Mouse (Mus musculus) forebrain, embryonic 15.5 days (tissue): ENCODE results near the gene Tead4. TPM values are rescaled to one million over a fixed set of nuclear protein-coding genes. Genes with fewer than 3 reads are reported as not detected.
"Not testable (repeated sequence)": the region's sequence is repeated elsewhere in the genome, so short reads cannot be mapped to it uniquely, and the experiment has no call there.

Source experiments
- ATAC-seq: fragments of 200-750 bp; cut with Nextera tagmentation; replicated peaks from 2 replicates; pipeline ENCODE4 v1.8.0; 2017; ENCODE audit warnings: mild to moderate bottlenecking, moderate TSS enrichment, moderate library complexity
- H3K27ac ChIP-seq: fragments of 300-500 bp; sonication (generic); replicated peaks from 2 replicates; pipeline ENCODE4 v1.5.1; 2015; ENCODE audit warnings: mild to moderate bottlenecking, inconsistent platforms
- H3K27me3 ChIP-seq: fragments of 300-500 bp; sonication (generic); 2 replicates; pipeline ENCODE4 v1.6.1; 2015; ENCODE audit warnings: inconsistent platforms
- H3K36me3 ChIP-seq: fragments of 300-500 bp; sonication (generic); 2 replicates; pipeline ENCODE4 v1.6.1; 2015; ENCODE audit warnings: mild to moderate bottlenecking, inconsistent platforms
- H3K4me1 ChIP-seq: fragments of 300-500 bp; sonication (generic); 2 replicates; pipeline ENCODE4 v1.6.1; 2015; ENCODE audit warnings: inconsistent platforms
- H3K4me2 ChIP-seq: fragments of 300-500 bp; sonication (generic); replicated peaks from 2 replicates; pipeline ENCODE4 v1.6.1; 2015; ENCODE audit warnings: mild to moderate bottlenecking, inconsistent platforms
- H3K4me3 ChIP-seq: fragments of 300-500 bp; sonication (generic); 2 replicates; pipeline ENCODE4 v1.5.1; 2015; ENCODE audit warnings: mild to moderate bottlenecking, inconsistent platforms
- H3K9ac ChIP-seq: fragments of 300-500 bp; sonication (generic); replicated peaks from 2 replicates; pipeline ENCODE4 v1.6.1; 2015; ENCODE audit warnings: mild to moderate bottlenecking, inconsistent platforms
- H3K9me3 ChIP-seq: fragments of 300-500 bp; sonication (generic); 2 replicates; pipeline ENCODE4 v1.6.1; 2016; ENCODE audit warnings: inconsistent platforms
- WGBS: fragments of 180-500 bp; shearing (Covaris S2); methylation state at CpG from one replicate; pipeline ENCODE4 v1.1.7; 2015; ENCODE audit warnings: mixed read lengths; 5-methylcytosine and 5-hydroxymethylcytosine counted together
- polyA plus RNA-seq: library from polyadenylated mRNA; unstranded; fragments of >200 nt; fragmentation: Nextera tagmentation; extraction: Ambion mirVana; gene quantifications from 2 replicates; pipeline ENCODE4 v1.2.1, GENCODE M21; 2015

The Tead4 gene
- polyA plus RNA-seq, 1 experiment from 2014 or later, result 0.51 TPM

DNA sequence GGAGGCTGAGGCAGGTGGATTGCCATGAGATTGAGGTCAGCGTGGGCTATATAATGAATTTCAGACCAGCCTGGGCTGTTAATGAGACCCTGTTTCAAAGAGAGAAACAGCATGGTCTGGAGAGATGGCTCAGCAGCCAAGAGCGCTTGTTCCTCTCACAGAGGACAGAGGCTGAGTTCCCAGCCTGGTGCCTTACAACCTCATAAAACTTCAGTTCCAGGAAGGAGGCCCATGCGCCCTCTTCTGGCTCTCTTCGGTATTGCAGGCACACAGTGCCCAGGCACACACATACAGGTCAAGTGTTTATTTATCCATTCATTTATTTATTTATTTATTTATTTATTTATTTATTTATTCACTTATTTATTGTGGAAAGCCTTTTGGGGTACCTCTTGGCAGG lies 7.7 kb upstream of the Tead4 start:
- Histone ChIP-seq H3K9ac (no peak overlapping the region), H3K4me2 (no peak overlapping the region), H3K27me3 (no peaks in the 10 kb centered on the region), H3K36me3 (no peaks in the 10 kb centered on the region), H3K9me3 (no peaks in the 10 kb centered on the region), H3K4me3 (no peak overlapping the region), H3K4me1 (no peaks in the 10 kb centered on the region), H3K27ac (no peak overlapping the region)
- peak; percentile 43; the same call in 1 of the 2 replicates for ATAC-seq
- 28% methylated on average over 4 of the region's 4 CpGs for WGBS

DNA sequence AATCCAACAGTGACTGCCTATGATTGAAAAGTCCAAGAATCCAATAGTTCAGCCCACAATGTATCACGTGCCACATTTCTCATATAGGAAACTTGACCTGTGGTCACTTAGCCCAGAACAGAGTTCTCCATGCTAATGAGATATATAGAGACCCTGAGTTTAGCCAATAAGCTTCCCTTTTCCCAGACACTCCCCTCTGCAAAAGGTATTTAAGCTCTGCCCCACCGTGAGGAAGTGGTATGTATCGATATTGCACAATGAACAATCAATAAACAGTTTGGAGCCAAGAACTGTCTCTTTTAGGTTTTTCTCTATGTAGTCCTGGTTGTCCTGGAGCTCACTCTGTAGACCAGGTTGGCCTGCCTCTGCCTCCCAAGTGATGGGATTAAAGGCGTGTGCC lies 4.2 kb upstream of the Tead4 start:
- Histone ChIP-seq H3K36me3 (no peaks in the 10 kb centered on the region), H3K4me1 (peaks cover 12% of the 10 kb centered on the region), H3K27ac (no peak overlapping the region), H3K4me3 (no peak overlapping the region), H3K9ac (no peak overlapping the region), H3K27me3 (peaks cover 24% of the 10 kb centered on the region), H3K9me3 (no peaks in the 10 kb centered on the region), H3K4me2 (no peak overlapping the region)
- 78% methylated on average over 4 of the region's 4 CpGs for WGBS
- ATAC-seq, result no peak

DNA sequence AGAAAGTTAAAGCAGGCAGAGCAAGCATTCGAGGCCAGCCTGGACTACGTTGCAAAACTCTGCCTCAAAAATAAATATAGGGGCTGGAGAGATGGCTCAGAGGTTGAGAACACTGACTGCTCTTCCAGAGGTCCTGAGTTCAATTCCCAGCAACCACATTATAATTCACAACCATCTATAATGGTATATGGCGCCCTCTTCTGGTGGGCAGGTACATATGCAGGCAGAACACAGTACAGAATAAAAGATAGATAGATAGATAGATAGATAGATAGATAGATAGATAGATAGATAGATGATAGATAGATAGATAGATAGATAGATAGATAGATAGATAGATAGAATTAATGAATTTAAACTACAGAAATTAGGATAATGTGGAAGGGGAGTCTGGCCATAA lies 2.0 kb upstream of the Tead4 start:
- not testable (repeated sequence) for H3K4me3 ChIP-seq, H3K27ac ChIP-seq, ATAC-seq, H3K9me3 ChIP-seq, H3K4me2 ChIP-seq, H3K9ac ChIP-seq, H3K36me3 ChIP-seq
- Histone ChIP-seq H3K4me1 (peaks cover 19% of the 10 kb centered on the region), H3K27me3 (peaks cover 46% of the 10 kb centered on the region)
- WGBS, result 75% methylated on average over 3 of the region's 3 CpGs

DNA sequence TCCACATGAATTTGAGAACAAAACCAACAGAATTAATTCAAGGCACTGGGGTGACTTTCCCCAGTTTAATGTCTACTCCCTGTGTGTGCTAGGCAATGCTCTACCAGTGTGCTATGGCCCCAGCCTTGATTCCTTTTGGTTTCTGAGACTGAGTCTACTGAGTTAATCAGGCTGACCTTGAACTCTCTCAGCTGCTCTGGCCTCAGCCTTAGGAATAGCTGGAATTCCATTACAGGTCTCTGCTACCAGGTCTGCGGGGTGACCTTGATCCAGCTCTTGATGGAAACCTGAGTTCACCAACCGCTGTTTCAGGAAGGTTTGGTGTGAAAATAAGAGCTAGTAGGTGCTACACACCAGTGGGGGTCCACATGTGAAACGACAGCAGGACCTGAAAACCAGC lies 1.3 kb upstream of the Tead4 start:
- H3K9ac ChIP-seq, result no peak overlapping the region
- no peak for ATAC-seq
- H3K4me2 ChIP-seq, result no peak overlapping the region
- H3K27ac ChIP-seq, result no peak overlapping the region
- H3K27me3 ChIP-seq, result peaks cover 52% of the 10 kb centered on the region
- 87% methylated on average over 3 of the region's 3 CpGs for WGBS
- H3K36me3 ChIP-seq, result no peaks in the 10 kb centered on the region
- H3K4me3 ChIP-seq, result no peak overlapping the region
- peaks cover 23% of the 10 kb centered on the region for H3K4me1 ChIP-seq
- no peaks in the 10 kb centered on the region for H3K9me3 ChIP-seq

DNA sequence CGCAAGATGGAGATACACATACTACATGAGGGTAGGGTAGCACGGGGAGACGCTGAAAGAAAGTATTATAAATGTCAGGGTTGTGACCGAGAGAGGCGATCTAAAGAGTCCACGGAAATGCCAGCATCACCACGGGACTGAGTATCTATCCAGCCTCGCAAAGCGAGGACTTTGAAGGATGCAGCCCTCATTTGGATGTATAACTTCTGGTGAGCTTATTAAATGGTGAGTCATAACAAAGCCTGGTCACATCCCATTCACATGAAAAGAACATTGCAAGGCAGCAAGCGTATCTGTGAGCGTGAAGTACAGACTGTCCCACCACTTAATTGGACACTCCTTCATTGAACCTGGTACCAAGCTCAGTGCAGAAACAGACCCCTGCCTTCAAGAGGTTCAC lies 835 bp upstream of the Tead4 start:
- WGBS, result 44% methylated on average over 11 of the region's 11 CpGs
- 0 out of 2 replicates have a peak overlapping the region, but pooled peaks have one; percentile 97 for H3K4me2 ChIP-seq
- no peak overlapping the region for H3K27ac ChIP-seq
- peaks cover 27% of the 10 kb centered on the region for H3K4me1 ChIP-seq
- no peak overlapping the region for H3K9ac ChIP-seq
- no peaks in the 10 kb centered on the region for H3K36me3 ChIP-seq
- no peak for ATAC-seq
- no peaks in the 10 kb centered on the region for H3K9me3 ChIP-seq
- H3K27me3 ChIP-seq, result peaks cover 52% of the 10 kb centered on the region
- H3K4me3 ChIP-seq, result peak overlapping the region; percentile 52; the same call in 1 of the 2 replicates

DNA sequence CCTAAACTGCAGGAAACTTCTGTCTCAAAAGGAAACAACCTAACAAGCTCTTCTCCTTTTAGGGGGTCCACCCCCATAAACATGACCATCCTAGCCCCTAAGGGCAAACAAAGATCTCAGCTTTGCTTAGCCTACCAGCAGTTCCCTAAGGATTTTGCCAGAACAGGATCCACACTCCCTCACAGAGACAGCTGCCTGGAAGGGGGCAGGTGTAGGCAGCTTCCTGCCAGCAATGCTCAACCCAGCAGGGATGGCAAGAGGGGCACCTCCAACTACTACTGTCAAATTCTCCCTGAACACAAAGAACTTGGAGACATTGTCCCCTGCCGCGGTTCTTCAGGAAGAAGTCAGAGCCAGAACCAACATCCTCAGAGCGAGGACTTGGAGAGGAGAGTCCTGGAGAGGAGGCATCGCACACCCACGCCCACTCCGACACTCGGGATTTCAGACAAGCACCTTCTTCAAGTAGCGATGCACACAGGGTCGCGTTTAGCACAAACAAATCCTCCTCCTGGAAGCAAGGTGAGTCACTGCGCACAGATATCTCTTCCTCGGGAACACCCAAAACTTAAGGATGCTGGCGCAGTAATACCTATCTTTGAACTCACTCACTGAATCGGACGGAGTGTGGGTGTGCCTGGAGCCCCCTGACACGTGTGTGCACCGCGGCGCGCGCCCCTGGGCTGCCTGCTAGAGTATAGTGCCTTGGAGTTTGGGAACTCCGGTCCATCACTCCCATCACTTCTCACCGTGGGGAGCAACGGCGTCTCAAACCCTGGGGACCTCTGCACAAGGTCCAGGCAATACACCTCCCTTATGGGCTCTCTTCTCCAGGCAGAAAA lies 1.1 kb downstream of the Tead4 start:
- peak overlapping the region; percentile 97 for H3K4me2 ChIP-seq
- no peak overlapping the region for H3K27ac ChIP-seq
- no peaks in the 10 kb centered on the region for H3K36me3 ChIP-seq
- ATAC-seq, result peak; percentile 36; the same call in 1 of the 2 replicates
- peak overlapping the region; percentile 45 for H3K9ac ChIP-seq
- H3K4me3 ChIP-seq, result peak overlapping the region; percentile 52
- WGBS, result 1% methylated on average over 25 of the region's 25 CpGs
- H3K4me1 ChIP-seq, result peaks cover 34% of the 10 kb centered on the region
- peaks cover 52% of the 10 kb centered on the region for H3K27me3 ChIP-seq
- no peaks in the 10 kb centered on the region for H3K9me3 ChIP-seq

DNA sequence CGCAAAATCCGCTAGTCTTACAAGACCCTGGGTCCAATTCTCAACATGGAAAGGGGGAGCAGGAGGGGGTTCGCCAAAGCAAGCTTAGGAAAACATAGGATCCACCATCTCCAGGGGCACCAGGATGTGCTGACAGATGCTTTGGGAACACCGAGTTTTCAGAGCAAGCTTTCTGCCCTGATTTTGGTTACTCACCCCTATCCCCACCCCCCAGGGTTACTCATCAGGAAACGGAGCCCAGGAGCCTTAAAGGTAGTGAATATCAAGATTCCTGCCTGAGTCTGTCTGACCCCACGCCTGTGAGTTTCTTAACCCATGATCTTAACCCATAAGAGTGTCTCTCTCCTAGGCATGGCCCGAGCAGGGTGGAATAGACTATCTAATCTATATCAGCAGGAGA lies 2.4 kb downstream of the Tead4 start:
- Histone ChIP-seq H3K9me3 (no peaks in the 10 kb centered on the region), H3K27me3 (peaks cover 52% of the 10 kb centered on the region), H3K4me3 (no peak overlapping the region), H3K9ac (no peak overlapping the region), H3K4me1 (peaks cover 34% of the 10 kb centered on the region), H3K4me2 (no peak overlapping the region), H3K36me3 (no peaks in the 10 kb centered on the region), H3K27ac (no peak overlapping the region)
- no peak for ATAC-seq
- WGBS, result 60% methylated on average over 7 of the region's 7 CpGs

DNA sequence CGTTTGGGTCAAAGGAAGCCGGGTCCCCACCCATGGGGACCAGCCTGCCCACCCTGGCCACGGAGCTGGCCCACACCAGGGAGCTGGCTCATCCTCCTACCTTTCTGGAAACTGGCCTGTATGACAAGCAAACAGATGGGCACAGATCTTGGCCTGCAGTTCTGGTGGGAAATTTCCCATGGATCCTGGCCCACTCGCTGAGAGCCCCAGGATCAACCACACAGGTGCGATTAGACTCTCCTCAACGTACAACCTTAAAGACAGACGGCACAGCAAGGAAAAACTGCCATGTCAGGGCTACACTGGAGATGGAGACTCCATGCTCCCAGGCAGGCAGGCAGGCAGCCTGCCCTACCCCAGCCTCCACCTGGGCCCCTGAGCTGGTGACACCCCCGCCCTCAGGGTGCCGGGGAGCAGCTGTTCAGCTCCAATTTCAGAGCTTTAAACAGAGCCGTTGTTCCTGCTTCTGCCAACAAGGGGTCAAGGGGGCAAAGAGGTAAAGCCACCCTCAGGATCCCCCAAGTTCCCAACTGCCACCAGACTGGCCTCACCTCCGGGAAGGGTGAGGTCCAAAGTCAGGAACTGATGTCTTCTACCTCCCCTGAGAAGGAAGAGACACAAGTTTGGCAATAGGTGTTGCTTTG lies 3.8 kb downstream of the Tead4 start:
- H3K27ac ChIP-seq, result no peak overlapping the region
- ATAC-seq, result no peak; the same call in 1 of the 2 replicates
- no peaks in the 10 kb centered on the region for H3K9me3 ChIP-seq
- H3K9ac ChIP-seq, result no peak overlapping the region
- H3K4me2 ChIP-seq, result no peak overlapping the region
- WGBS, result 39% methylated on average over 11 of the region's 11 CpGs
- H3K36me3 ChIP-seq, result no peaks in the 10 kb centered on the region
- peaks cover 34% of the 10 kb centered on the region for H3K4me1 ChIP-seq
- H3K27me3 ChIP-seq, result peaks cover 47% of the 10 kb centered on the region
- H3K4me3 ChIP-seq, result no peak overlapping the region

DNA sequence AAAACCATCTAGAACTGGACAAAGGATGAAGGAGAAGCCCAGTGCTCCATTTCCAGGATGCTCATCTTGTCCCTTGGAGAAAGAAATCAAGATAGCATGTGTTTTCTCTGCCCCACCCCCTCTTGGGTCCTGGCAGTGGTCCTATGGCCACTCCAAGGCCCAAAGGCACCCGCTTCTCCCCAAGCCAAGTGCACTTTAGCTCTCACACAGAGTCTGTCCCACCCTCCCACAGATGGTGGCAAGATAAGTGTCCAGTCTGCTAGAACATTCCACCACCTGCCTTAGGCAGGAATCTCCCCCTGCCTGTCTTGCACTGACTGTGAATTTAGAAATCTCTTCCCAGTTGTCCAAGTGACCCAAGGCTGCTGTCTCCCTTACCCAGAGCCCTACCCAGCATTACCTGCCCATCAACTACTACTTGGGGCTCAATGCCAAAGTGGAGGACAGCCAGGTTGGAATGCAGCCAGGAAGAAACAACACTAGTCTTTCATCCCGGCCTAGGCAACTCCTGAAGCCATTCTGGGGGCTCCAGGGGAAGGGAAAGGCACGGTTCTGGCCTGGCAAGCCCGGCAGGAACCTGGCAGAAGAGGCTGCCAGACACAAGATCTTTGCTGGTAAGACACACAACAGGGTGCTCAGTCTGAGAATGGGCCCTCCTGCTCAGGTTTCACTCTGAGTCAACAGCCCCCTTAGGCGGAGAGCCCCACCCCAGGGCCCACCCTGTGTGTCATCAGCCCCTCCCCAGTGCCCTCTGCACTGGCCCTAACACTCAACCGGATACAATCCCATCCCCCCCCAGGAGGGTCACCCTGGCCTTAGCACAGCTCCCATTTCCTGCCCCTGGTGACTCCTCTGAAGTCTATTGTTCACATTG lies 4.5 kb downstream of the Tead4 start:
- H3K9ac ChIP-seq, result no peak overlapping the region
- WGBS, result 26% methylated on average over 6 of the region's 6 CpGs
- peaks cover 39% of the 10 kb centered on the region for H3K27me3 ChIP-seq
- H3K36me3 ChIP-seq, result no peaks in the 10 kb centered on the region
- no peak overlapping the region for H3K4me2 ChIP-seq
- H3K9me3 ChIP-seq, result no peaks in the 10 kb centered on the region
- H3K4me3 ChIP-seq, result no peak overlapping the region
- ATAC-seq, result no peak; the same call in 1 of the 2 replicates
- no peak overlapping the region; the same call in 1 of the 2 replicates for H3K27ac ChIP-seq
- peaks cover 34% of the 10 kb centered on the region for H3K4me1 ChIP-seq

DNA sequence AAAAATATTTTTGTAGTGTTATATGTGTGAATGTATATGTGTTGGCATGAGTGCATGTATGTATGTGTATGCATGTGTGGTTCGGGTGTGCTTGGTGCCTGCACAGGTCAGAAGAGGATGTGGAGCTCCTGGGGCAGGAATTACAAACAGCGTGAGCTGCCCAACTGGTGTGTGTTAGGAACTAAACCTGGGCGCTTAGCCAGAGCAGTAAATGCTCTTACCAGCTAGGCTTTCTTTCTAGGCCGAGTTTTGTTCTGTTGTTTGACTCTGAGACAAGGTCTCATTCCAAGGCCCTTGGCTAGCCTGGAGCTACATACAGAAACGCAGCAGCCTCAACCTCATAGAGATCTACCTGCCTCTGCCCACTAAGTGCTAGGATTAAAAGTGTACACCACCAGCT lies 9.3 kb downstream of the Tead4 start:
- Histone ChIP-seq H3K9ac (no peak overlapping the region), H3K27ac (no peak overlapping the region), H3K9me3 (no peaks in the 10 kb centered on the region), H3K36me3 (no peaks in the 10 kb centered on the region), H3K4me1 (peaks cover 6% of the 10 kb centered on the region), H3K4me2 (no peak overlapping the region), H3K4me3 (no peak overlapping the region), H3K27me3 (no peaks in the 10 kb centered on the region)
- ATAC-seq, result no peak
- WGBS, result 68% methylated on average over 5 of the region's 5 CpGs

DNA sequence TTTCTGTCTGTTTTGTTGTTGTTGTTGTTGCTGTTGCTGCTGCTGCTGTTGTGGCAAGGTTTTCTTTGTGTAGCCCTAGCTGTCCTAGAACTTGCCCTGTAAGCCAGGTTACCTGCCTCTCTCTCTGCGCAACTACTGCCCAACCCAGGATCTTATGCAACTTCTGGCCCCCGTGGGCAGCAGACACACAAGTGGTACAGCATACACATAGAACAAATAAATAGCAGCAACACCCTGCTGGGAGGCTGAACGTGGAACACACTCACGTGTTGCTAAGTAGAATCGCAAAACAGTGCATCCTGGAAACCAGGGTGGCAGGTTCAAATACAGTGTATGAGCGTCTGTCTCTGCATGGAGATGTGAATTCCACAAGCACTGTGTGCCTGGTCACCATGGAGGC lies 11.9 kb downstream of the Tead4 start:
- 87% methylated on average over 6 of the region's 6 CpGs for WGBS
- Histone ChIP-seq H3K9ac (no peak overlapping the region), H3K4me3 (no peak overlapping the region), H3K27ac (no peak overlapping the region), H3K36me3 (no peaks in the 10 kb centered on the region), H3K4me1 (peaks cover 9% of the 10 kb centered on the region), H3K9me3 (no peaks in the 10 kb centered on the region), H3K27me3 (no peaks in the 10 kb centered on the region), H3K4me2 (no peak overlapping the region)
- no peak for ATAC-seq
